Mouse (Mus musculus): ENCODE results near the gene Mesp2. TPM values are rescaled to one million over a fixed set of nuclear protein-coding genes. Genes with fewer than 3 reads are reported as not detected.

Mesp2 gene
- polyA plus RNA-seq, 1 experiment from 2014 or later, result 0.75 TPM

GRCm38 (mm10) chr7:79819515-79819914, 9.0 kb downstream of the Mesp2 start:
- H3K9me3 ChIP-seq, result no peaks in the 10 kb centered on the region
- no peak for ATAC-seq (ENCODE audit: low FRiP score)
- 0 out of 2 replicates have a peak, but pooled peaks cover 10% of the 10 kb centered on the region for H3K27me3 ChIP-seq
- H3K4me2 ChIP-seq, result no peak overlapping the region
- H3K36me3 ChIP-seq (replicated peaks), result no peaks in the 10 kb centered on the region
- no peak overlapping the region for H3K4me3 ChIP-seq (replicated peaks)
- WGBS, result 41% methylated on average over 4 of the region's 4 CpGs
- peaks cover 4% of the 10 kb centered on the region; the same call in 1 of the 2 replicates for H3K4me1 ChIP-seq
- no peak overlapping the region for H3K9ac ChIP-seq
- no peak overlapping the region for H3K27ac ChIP-seq

- ATAC-seq (ENCODE audit: low FRiP score), result no peak
- H3K4me3 ChIP-seq (replicated peaks), result no peak overlapping the region
- H3K36me3 ChIP-seq (replicated peaks), result no peaks in the 10 kb centered on the region
- no peak overlapping the region for H3K27ac ChIP-seq
- no peaks in the 10 kb centered on the region for H3K9me3 ChIP-seq
- peaks cover 4% of the 10 kb centered on the region; the same call in 1 of the 2 replicates for H3K4me1 ChIP-seq
- H3K9ac ChIP-seq, result no peak overlapping the region
- H3K4me2 ChIP-seq, result no peak overlapping the region
- 47% methylated on average over 11 of the region's 11 CpGs for WGBS
- H3K27me3 ChIP-seq, result 0 out of 2 replicates have a peak, but pooled peaks cover 10% of the 10 kb centered on the region
These were observed 9.5 kb downstream of the Mesp2 start for GRCm38 (mm10) chr7:79819996-79820395.

- ATAC-seq (ENCODE audit: low FRiP score), result no peak
- no peaks in the 10 kb centered on the region for H3K9me3 ChIP-seq
- no peak overlapping the region for H3K9ac ChIP-seq
- 0 out of 2 replicates have a peak, but pooled peaks cover 5% of the 10 kb centered on the region for H3K27me3 ChIP-seq
- peaks cover 4% of the 10 kb centered on the region; the same call in 1 of the 2 replicates for H3K4me1 ChIP-seq
- H3K36me3 ChIP-seq (replicated peaks), result no peaks in the 10 kb centered on the region
- WGBS, result 82% methylated on average over 12 of the region's 12 CpGs
- H3K4me3 ChIP-seq (replicated peaks), result no peak overlapping the region
- no peak overlapping the region for H3K27ac ChIP-seq
- H3K4me2 ChIP-seq, result no peak overlapping the region
These were observed 11.7 kb downstream of the Mesp2 start for GRCm38 (mm10) chr7:79822092-79822695.

GRCm38 (mm10) chr7:79828341-79828740, 17.8 kb downstream of the Mesp2 start:
- WGBS, result 73% methylated on average over 3 of the region's 3 CpGs
- H3K4me1 ChIP-seq, result no peaks in the 10 kb centered on the region
- no peaks in the 10 kb centered on the region for H3K27me3 ChIP-seq
- no peak overlapping the region for H3K4me3 ChIP-seq (replicated peaks)
- no peaks in the 10 kb centered on the region for H3K9me3 ChIP-seq
- no peak overlapping the region for H3K9ac ChIP-seq
- ATAC-seq (ENCODE audit: low FRiP score), result no peak
- H3K27ac ChIP-seq, result no peak overlapping the region
- no peaks in the 10 kb centered on the region for H3K36me3 ChIP-seq (replicated peaks)
- H3K4me2 ChIP-seq, result no peak overlapping the region

GRCm38 (mm10) chr7:79831145-79831544, 20.6 kb downstream of the Mesp2 start:
- no peak overlapping the region for H3K27ac ChIP-seq
- no peak overlapping the region for H3K4me2 ChIP-seq
- WGBS, result 82% methylated on average over 6 of the region's 6 CpGs
- no peaks in the 10 kb centered on the region for H3K36me3 ChIP-seq (replicated peaks)
- no peak overlapping the region for H3K9ac ChIP-seq
- no peaks in the 10 kb centered on the region for H3K4me1 ChIP-seq
- ATAC-seq (ENCODE audit: low FRiP score), result no peak
- no peaks in the 10 kb centered on the region for H3K9me3 ChIP-seq
- no peak overlapping the region for H3K4me3 ChIP-seq (replicated peaks)
- H3K27me3 ChIP-seq, result no peaks in the 10 kb centered on the region

- no peak overlapping the region for H3K4me2 ChIP-seq
- no peak for ATAC-seq (ENCODE audit: low FRiP score)
These were observed 21.1 kb downstream of the Mesp2 start for GRCm38 (mm10) chr7:79831585-79831984.

GRCm38 (mm10) chr7:79832980-79833379, 22.5 kb downstream of the Mesp2 start:
- Histone ChIP-seq H3K27ac (no peak overlapping the region), H3K4me3 (replicated peaks) (no peak overlapping the region), H3K4me2 (no peak overlapping the region), H3K36me3 (replicated peaks) (no peaks in the 10 kb centered on the region), H3K4me1 (no peaks in the 10 kb centered on the region), H3K27me3 (no peaks in the 10 kb centered on the region), H3K9me3 (no peaks in the 10 kb centered on the region), H3K9ac (no peak overlapping the region)
- ATAC-seq (ENCODE audit: low FRiP score), result no peak

More at GRCm38 (mm10) chr7:79831585-79831984, 21.1 kb downstream of the Mesp2 start:
- 75% methylated on average over 6 of the region's 6 CpGs for WGBS
- no peak overlapping the region for H3K27ac ChIP-seq
- no peaks in the 10 kb centered on the region for H3K27me3 ChIP-seq
- no peak overlapping the region for H3K9ac ChIP-seq
- no peaks in the 10 kb centered on the region for H3K36me3 ChIP-seq (replicated peaks)
- no peaks in the 10 kb centered on the region for H3K4me1 ChIP-seq
- no peak overlapping the region for H3K4me3 ChIP-seq (replicated peaks)
- H3K9me3 ChIP-seq, result no peaks in the 10 kb centered on the region

- no peak for ATAC-seq (ENCODE audit: low FRiP score)
- no peaks in the 10 kb centered on the region for H3K27me3 ChIP-seq
- H3K9ac ChIP-seq, result no peak overlapping the region
- no peaks in the 10 kb centered on the region for H3K4me1 ChIP-seq
- H3K9me3 ChIP-seq, result no peaks in the 10 kb centered on the region
- H3K4me2 ChIP-seq, result no peak overlapping the region
- no peak overlapping the region for H3K27ac ChIP-seq
- H3K4me3 ChIP-seq (replicated peaks), result no peak overlapping the region
- 95% methylated on average over 6 of the region's 6 CpGs for WGBS
- H3K36me3 ChIP-seq (replicated peaks), result no peaks in the 10 kb centered on the region
These were observed 24.7 kb downstream of the Mesp2 start for GRCm38 (mm10) chr7:79835196-79835595.

- H3K4me3 ChIP-seq (replicated peaks), result no peak overlapping the region
- no peak overlapping the region for H3K27ac ChIP-seq
- ATAC-seq (ENCODE audit: low FRiP score), result no peak
- WGBS, result 82% methylated on average over 2 of the region's 2 CpGs
- no peaks in the 10 kb centered on the region for H3K27me3 ChIP-seq
- H3K4me2 ChIP-seq, result no peak overlapping the region
- no peaks in the 10 kb centered on the region for H3K36me3 ChIP-seq (replicated peaks)
- H3K4me1 ChIP-seq, result no peaks in the 10 kb centered on the region
- no peak overlapping the region for H3K9ac ChIP-seq
- H3K9me3 ChIP-seq, result no peaks in the 10 kb centered on the region
These were observed 26.7 kb downstream of the Mesp2 start for GRCm38 (mm10) chr7:79837247-79837646.

GRCm38 (mm10) chr7:79842163-79842562, 31.6 kb downstream of the Mesp2 start:
- Histone ChIP-seq H3K4me3 (replicated peaks) (no peak overlapping the region), H3K9ac (no peak overlapping the region), H3K9me3 (no peaks in the 10 kb centered on the region), H3K36me3 (replicated peaks) (no peaks in the 10 kb centered on the region), H3K27me3 (peaks cover 10% of the 10 kb centered on the region), H3K4me1 (no peaks in the 10 kb centered on the region), H3K27ac (no peak overlapping the region), H3K4me2 (no peak overlapping the region)
- no peak for ATAC-seq (ENCODE audit: low FRiP score)
- WGBS, result 75% methylated on average over 7 of the region's 7 CpGs

GRCm38 (mm10) chr7:79844090-79844802, 33.7 kb downstream of the Mesp2 start:
- Histone ChIP-seq H3K9me3 (no peaks in the 10 kb centered on the region), H3K4me3 (replicated peaks) (no peak overlapping the region), H3K27me3 (peaks cover 28% of the 10 kb centered on the region), H3K4me2 (no peak overlapping the region), H3K9ac (no peak overlapping the region), H3K36me3 (replicated peaks) (no peaks in the 10 kb centered on the region), H3K4me1 (peaks cover 7% of the 10 kb centered on the region), H3K27ac (no peak overlapping the region)
- no peak for ATAC-seq (ENCODE audit: low FRiP score)
- 75% methylated on average over 8 of the region's 8 CpGs for WGBS

GRCm38 (mm10) chr7:79846342-79846741, 35.8 kb downstream of the Mesp2 start:
- Histone ChIP-seq H3K27ac (no peak overlapping the region), H3K9ac (no peak overlapping the region), H3K4me3 (replicated peaks) (no peak overlapping the region), H3K36me3 (replicated peaks) (no peaks in the 10 kb centered on the region), H3K4me2 (no peak overlapping the region), H3K9me3 (no peaks in the 10 kb centered on the region), H3K27me3 (peaks cover 32% of the 10 kb centered on the region), H3K4me1 (peaks cover 7% of the 10 kb centered on the region)
- no peak for ATAC-seq (ENCODE audit: low FRiP score)
- 72% methylated on average over 2 of the region's 2 CpGs for WGBS

All from forebrain, embryonic 12.5 days (tissue).